Mouse (Mus musculus) stomach, postnatal 0 days (tissue): ENCODE data around the gene Plau. TPM values are rescaled to one million over a fixed set of nuclear protein-coding genes. Genes with fewer than 3 reads are reported as not detected.

ENCODE experiments used
- ATAC-seq: fragments of 200-750 bp; cut with Nextera tagmentation; 2 replicates; pipeline ENCODE4 v1.8.0; 2017; ENCODE audit not compliant: low FRiP score, low TSS enrichment
- DNase-seq: peaks from one replicate; pipeline ENCODE4 v3.0.0-alpha.2; 2016; ENCODE audit warnings: low spot score
- H3K27ac ChIP-seq: fragments of 300-500 bp; sonication (generic); replicated peaks from 2 replicates; pipeline ENCODE4 v1.5.1; 2014; ENCODE audit warnings: mild to moderate bottlenecking, control low read depth
- H3K27me3 ChIP-seq: fragments of 300-500 bp; sonication (generic); 2 replicates; pipeline ENCODE4 v1.6.1; 2014; ENCODE audit warnings: low read length; ENCODE audit not compliant: control insufficient read depth, insufficient read depth
- H3K36me3 ChIP-seq: fragments of 300-500 bp; sonication (generic); 2 replicates; pipeline ENCODE4 v1.6.1; 2014; ENCODE audit warnings: low read length, mixed read lengths; ENCODE audit not compliant: control insufficient read depth, insufficient read depth
- H3K4me1 ChIP-seq: fragments of 300-500 bp; sonication (generic); replicated peaks from 2 replicates; pipeline ENCODE4 v1.6.1; 2014; ENCODE audit warnings: antibody characterized with exemption; ENCODE audit not compliant: control insufficient read depth, insufficient read depth
- H3K4me2 ChIP-seq: fragments of 300-500 bp; sonication (generic); replicated peaks from 2 replicates; pipeline ENCODE4 v1.6.1; 2014; ENCODE audit warnings: low read depth, mild to moderate bottlenecking, control low read depth, moderate library complexity
- H3K4me3 ChIP-seq: fragments of 300-500 bp; sonication (generic); 2 replicates; pipeline ENCODE4 v1.5.1; 2014; ENCODE audit warnings: low read depth, low read length, control low read depth
- H3K9ac ChIP-seq: fragments of 300-500 bp; sonication (generic); 2 replicates; pipeline ENCODE4 v1.6.1; 2014; ENCODE audit warnings: mild to moderate bottlenecking, low read length, control low read depth, mixed read lengths
- H3K9me3 ChIP-seq: fragments of 300-500 bp; sonication (generic); 2 replicates; pipeline ENCODE4 v1.6.1; 2016; ENCODE audit warnings: low read length; ENCODE audit not compliant: control insufficient read depth
- CTCF ChIP-seq: IDR thresholded peaks from 2 replicates; pipeline ENCODE4 v1.5.1; 2016; ENCODE audit warnings: antibody characterized with exemption, low read depth, mild to moderate bottlenecking, moderate library complexity
- EP300 ChIP-seq: optimal IDR thresholded peaks from 2 replicates; pipeline ENCODE3; 2016; ENCODE audit warnings: antibody characterized with exemption
- WGBS: fragments of 180-500 bp; shearing (Covaris S2); extraction: QIAGEN DNeasy Blood & Tissue Kit; methylation state at CpG from one replicate; pipeline ENCODE4 v1.1.7; 2014; 5-methylcytosine and 5-hydroxymethylcytosine counted together
- polyA plus RNA-seq: library from polyadenylated mRNA; unstranded; fragments of >200 nt; fragmentation: Nextera tagmentation; extraction: Ambion mirVana; gene quantifications from 2 replicates; pipeline ENCODE4 v1.2.1, GENCODE M21; 2015

The Plau gene
- polyA plus RNA-seq: 2.1 and 3.1 TPM in 2 replicates

DNA sequence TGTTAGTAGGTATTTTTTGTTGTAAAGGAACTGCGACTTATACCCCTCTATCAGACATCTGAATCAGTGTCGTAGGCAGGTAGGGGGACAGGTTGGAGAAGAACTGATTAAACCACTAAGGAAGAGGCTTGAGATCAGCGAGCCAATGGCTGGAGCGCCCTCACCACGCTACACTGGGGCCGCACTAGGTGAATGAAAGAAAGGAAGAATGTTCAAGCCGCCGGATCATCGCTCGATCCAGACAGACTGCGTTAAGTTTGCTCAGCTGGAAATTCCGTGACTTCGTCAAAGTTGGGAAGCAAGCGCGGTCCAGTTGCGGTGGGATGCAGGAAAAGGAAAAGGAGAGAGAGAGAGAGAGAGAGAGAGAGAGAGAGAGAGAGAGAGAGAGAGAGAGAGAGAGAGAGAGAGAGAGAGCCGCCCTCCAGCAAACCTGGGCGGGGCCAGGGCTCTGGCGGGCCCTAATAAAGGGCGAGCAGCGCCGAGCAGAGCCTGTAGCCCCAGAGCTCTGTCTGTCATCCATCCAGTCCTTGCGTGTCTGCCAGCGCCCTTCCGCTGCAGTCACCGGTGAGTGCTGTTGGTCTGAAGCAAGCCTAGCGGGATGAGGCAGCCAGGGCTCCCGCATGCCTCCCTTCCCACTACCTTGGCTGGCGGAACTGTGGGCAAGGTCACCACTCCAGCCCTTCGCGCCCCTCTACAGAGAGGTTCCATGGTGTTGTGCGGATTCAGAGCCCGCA is at the start of gene Plau:
TSS of gene Plau (plus strand) at position 490 of the 734 bp plus-strand sequence.
- under 1% methylated on average over 29 of the region's 33 CpGs for WGBS
- peak; percentile 81 for ATAC-seq

DNA sequence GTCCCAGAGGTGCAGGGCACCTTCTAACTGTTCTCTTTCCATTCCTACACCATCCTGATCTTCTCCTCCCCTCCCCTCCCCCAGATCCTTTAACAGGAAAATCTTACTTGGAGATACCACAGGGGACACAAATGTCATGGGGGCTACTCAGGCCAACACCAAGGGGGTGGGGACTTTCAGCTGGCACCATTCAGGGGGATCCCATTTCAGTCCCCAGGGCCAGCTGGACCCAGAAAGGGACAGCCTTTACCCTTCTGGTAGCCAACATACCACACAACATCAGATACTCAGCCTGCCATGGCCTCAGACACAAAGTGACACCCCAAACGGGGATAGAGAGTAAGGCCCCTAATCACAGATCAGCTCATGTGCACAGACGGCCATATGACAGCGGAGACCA is 48.3 kb upstream of the Plau start:
- DNase-seq: no peak
- H3K4me2 ChIP-seq: no peak overlapping the region
- no peak overlapping the region for H3K27ac ChIP-seq
- TF ChIP-seq EP300: no peak
- TF ChIP-seq CTCF: no peak
- no peak overlapping the region for H3K4me3 ChIP-seq
- WGBS: 74% methylated on average over 3 of the region's 3 CpGs
- peaks cover 11% of the 10 kb centered on the region for H3K36me3 ChIP-seq
- H3K9me3 ChIP-seq: no peaks in the 10 kb centered on the region
- no peak overlapping the region for H3K9ac ChIP-seq
- no peaks in the 10 kb centered on the region for H3K27me3 ChIP-seq
- no peak for ATAC-seq
- peaks cover 9% of the 10 kb centered on the region; the same call in 1 of the 2 replicates for H3K4me1 ChIP-seq

More for the DNA sequence above, at the start of gene Plau:
- Histone ChIP-seq H3K9ac (peak within 1 kb of the TSS; percentile 68), H3K4me3 (peak within 1 kb of the TSS; percentile 52), H3K27ac (peak within 1 kb of the TSS; percentile 67; the same call in 1 of the 2 replicates), H3K9me3 (no peaks in the 10 kb centered on the region), H3K4me1 (no peaks in the 10 kb centered on the region; the same call in 1 of the 2 replicates), H3K36me3 (no peaks in the 10 kb centered on the region), H3K27me3 (no peaks in the 10 kb centered on the region), H3K4me2 (peak within 1 kb of the TSS; percentile 85)
- peak; percentile 13; the same call in 1 of the 2 replicates for TF ChIP-seq CTCF
- TF ChIP-seq EP300: no peak
- peak; percentile 59 for DNase-seq

DNA sequence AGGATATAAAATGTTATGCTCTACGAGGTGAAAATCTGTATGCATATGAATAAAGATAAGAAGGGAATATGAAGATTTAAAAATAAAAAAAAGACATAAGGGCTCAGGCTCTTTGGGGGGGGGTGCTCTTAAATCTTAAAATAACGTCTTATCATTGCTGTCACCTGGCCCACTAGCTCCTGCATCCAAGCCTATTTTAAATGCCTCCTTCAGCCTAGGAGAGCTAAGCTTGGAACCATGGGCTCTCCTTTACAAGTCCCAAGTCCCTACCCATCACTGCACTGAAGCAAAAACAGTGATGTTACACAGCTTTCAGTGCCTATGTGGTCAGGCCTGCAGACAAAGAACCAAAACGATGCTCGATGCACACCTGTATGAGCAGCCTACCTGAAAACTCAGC is 46.9 kb upstream of the Plau start:
- Histone ChIP-seq H3K36me3 (peaks cover 9% of the 10 kb centered on the region), H3K9ac (no peak overlapping the region), H3K4me1 (peaks cover 9% of the 10 kb centered on the region; the same call in 1 of the 2 replicates), H3K4me3 (no peak overlapping the region), H3K27ac (no peak overlapping the region), H3K4me2 (no peak overlapping the region), H3K9me3 (no peaks in the 10 kb centered on the region), H3K27me3 (no peaks in the 10 kb centered on the region)
- no peak for ATAC-seq
- no peak for TF ChIP-seq CTCF
- no peak for TF ChIP-seq EP300
- 90% methylated on average over 4 of the region's 4 CpGs for WGBS
- no peak for DNase-seq

DNA sequence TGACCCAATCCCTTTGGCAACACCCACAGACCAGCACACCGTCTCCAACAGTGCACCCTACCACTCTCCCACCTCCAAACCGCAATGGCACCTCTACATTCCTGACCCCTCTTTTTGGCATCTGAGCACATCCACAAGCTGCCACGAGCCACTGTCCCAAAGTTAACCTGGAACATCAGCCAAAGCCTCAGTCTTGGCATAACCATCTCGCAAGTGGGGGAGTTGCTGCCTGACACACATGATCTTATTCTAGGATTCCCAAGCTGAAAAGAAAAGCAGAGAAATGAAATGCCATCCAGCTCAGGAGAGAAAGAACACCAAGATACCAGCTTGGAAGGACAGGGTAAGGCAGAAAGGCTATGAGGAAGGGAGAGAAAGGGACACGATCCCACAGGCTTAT is 46.0 kb upstream of the Plau start:
- Histone ChIP-seq H3K9ac (no peak overlapping the region), H3K4me2 (no peak overlapping the region), H3K27ac (no peak overlapping the region), H3K4me3 (no peak overlapping the region), H3K4me1 (peaks cover 7% of the 10 kb centered on the region; the same call in 1 of the 2 replicates), H3K27me3 (no peaks in the 10 kb centered on the region), H3K36me3 (peaks cover 8% of the 10 kb centered on the region), H3K9me3 (no peaks in the 10 kb centered on the region)
- ATAC-seq (no peak), DNase-seq (no peak)
- WGBS: 90% methylated on average over 5 of the region's 5 CpGs
- no peak for TF ChIP-seq EP300
- TF ChIP-seq CTCF: no peak

DNA sequence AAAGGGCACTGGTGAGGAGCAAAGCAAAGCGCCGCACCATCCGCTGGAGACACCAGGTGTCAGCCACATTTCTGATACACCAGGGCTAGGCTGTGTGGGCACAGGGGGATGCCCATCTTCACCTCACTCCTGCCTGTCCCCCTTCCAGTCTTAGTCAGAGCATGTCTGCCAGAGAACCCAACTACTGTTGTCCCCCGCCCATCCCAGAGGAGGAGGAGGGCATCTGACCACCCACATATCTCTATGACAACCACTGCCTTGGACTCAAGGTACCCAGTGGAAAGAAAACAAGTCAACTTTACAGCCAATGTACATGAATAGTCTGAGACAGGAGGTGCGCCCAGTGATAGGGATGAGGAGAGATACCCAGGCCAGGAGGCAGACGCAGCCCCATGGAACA is 45.5 kb upstream of the Plau start:
- Histone ChIP-seq H3K9me3 (no peaks in the 10 kb centered on the region), H3K36me3 (peaks cover 7% of the 10 kb centered on the region), H3K4me1 (peaks cover 4% of the 10 kb centered on the region; the same call in 1 of the 2 replicates), H3K27me3 (no peaks in the 10 kb centered on the region), H3K9ac (no peak overlapping the region), H3K4me3 (no peak overlapping the region), H3K27ac (no peak overlapping the region), H3K4me2 (no peak overlapping the region)
- TF ChIP-seq EP300 (no peak), CTCF (no peak)
- no peak for DNase-seq
- ATAC-seq: no peak
- 94% methylated on average over 6 of the region's 6 CpGs for WGBS
